Mouse (Mus musculus) midbrain, embryonic 10.5 days (tissue): ENCODE measurements at regions not wholly inside any gene's neighbourhood (a gene's known extent, or its start where the extent isn't known, plus 50 kb on each side); places are given as distances from the start of the nearest gene placed in this dataset.

Experiments used
- DNase-seq: peaks from one replicate; pipeline ENCODE4 v3.0.0-alpha.2; 2017; ENCODE audit warnings: low spot score
- H3K27ac ChIP-seq: fragments of 300-500 bp; sonication (generic); replicated peaks from 2 replicates; pipeline ENCODE4 v1.5.1; 2016; ENCODE audit warnings: mild to moderate bottlenecking
- H3K27me3 ChIP-seq: fragments of 300-500 bp; sonication (generic); 2 replicates; pipeline ENCODE4 v1.6.1; 2016; ENCODE audit warnings: low read depth, mild to moderate bottlenecking; ENCODE audit not compliant: poor library complexity, severe bottlenecking
- H3K36me3 ChIP-seq: fragments of 300-500 bp; sonication (generic); 2 replicates; pipeline ENCODE4 v1.6.1; 2016; ENCODE audit warnings: mild to moderate bottlenecking, moderate library complexity
- H3K4me1 ChIP-seq: fragments of 300-500 bp; sonication (generic); 2 replicates; pipeline ENCODE4 v1.6.1; 2016
- H3K4me3 ChIP-seq: fragments of 300-500 bp; sonication (generic); 2 replicates; pipeline ENCODE4 v1.5.1; 2016; ENCODE audit warnings: mild to moderate bottlenecking, moderate library complexity
- H3K9me3 ChIP-seq: fragments of 300-500 bp; sonication (generic); replicated peaks from 2 replicates; pipeline ENCODE4 v1.6.1; 2016; ENCODE audit warnings: mild to moderate bottlenecking
- WGBS: fragments of 180-500 bp; shearing (Covaris S2); methylation state at CpG from one replicate; pipeline ENCODE4 v1.1.7; 2016; 5-methylcytosine and 5-hydroxymethylcytosine counted together

DNA sequence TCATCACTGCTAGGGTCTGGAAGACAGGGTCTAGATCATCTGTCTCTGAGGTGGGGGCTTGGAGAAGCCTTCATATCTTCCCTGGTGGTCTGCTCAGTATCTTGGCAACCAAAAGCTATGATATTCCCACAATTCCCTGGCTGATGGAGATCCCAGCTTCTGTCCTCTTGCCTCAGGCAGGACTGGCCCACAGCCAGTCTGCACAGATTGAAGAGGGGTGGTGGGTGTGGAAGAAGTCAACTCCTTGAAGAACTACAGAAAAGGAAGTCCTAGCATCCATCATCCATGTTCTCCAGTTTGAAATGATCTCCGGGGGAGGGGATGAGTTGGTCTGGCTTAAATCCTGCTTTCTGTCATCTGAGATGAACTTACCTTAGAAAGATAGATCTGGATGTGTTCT is 134.8 kb downstream of the Trim29 start:
- WGBS: 94% methylated on average over 1 of the region's 1 CpGs
- no peak for DNase-seq
- Histone ChIP-seq H3K36me3 (no peaks in the 10 kb centered on the region), H3K27me3 (peaks cover 6% of the 10 kb centered on the region; the same call in 1 of the 2 replicates), H3K27ac (no peak overlapping the region), H3K9me3 (no peaks in the 10 kb centered on the region), H3K4me3 (no peak overlapping the region), H3K4me1 (peaks cover 5% of the 10 kb centered on the region; the same call in 1 of the 2 replicates)

GRCm38 (mm10) chr9:43447372-43447771 is 136.7 kb downstream of the Trim29 start:
- WGBS: 82% methylated on average over 7 of the region's 7 CpGs
- Histone ChIP-seq H3K36me3 (no peaks in the 10 kb centered on the region), H3K27ac (no peak overlapping the region), H3K9me3 (no peaks in the 10 kb centered on the region), H3K4me1 (peaks cover 5% of the 10 kb centered on the region; the same call in 1 of the 2 replicates), H3K4me3 (no peak overlapping the region), H3K27me3 (peaks cover 24% of the 10 kb centered on the region)
- DNase-seq: no peak

- Histone ChIP-seq H3K4me3 (no peak overlapping the region), H3K36me3 (no peaks in the 10 kb centered on the region), H3K4me1 (peaks cover 12% of the 10 kb centered on the region), H3K9me3 (no peaks in the 10 kb centered on the region), H3K27me3 (peaks cover 41% of the 10 kb centered on the region), H3K27ac (no peak overlapping the region)
- no peak for DNase-seq
- 78% methylated on average over 5 of the region's 5 CpGs for WGBS
Observed at GRCm38 (mm10) chr9:43448981-43449380, 138.3 kb downstream of the Trim29 start.

GRCm38 (mm10) chr9:43453953-43454582 is 143.4 kb downstream of the Trim29 start:
- Histone ChIP-seq H3K27me3 (peaks cover 70% of the 10 kb centered on the region), H3K27ac (no peak overlapping the region), H3K4me3 (no peak overlapping the region)

GRCm38 (mm10) chr9:43457736-43458135 is 147.1 kb downstream of the Trim29 start:
- no peak for DNase-seq
- Histone ChIP-seq H3K4me3 (no peak overlapping the region), H3K36me3 (no peaks in the 10 kb centered on the region), H3K9me3 (no peaks in the 10 kb centered on the region), H3K27me3 (peaks cover 46% of the 10 kb centered on the region), H3K4me1 (peaks cover 22% of the 10 kb centered on the region), H3K27ac (no peak overlapping the region)
- WGBS: 87% methylated on average over 2 of the region's 2 CpGs

More at GRCm38 (mm10) chr9:43453953-43454582, 143.4 kb downstream of the Trim29 start:
- 5% methylated on average over 14 of the region's 14 CpGs for WGBS
- H3K4me1 ChIP-seq: peaks cover 16% of the 10 kb centered on the region
- no peaks in the 10 kb centered on the region for H3K36me3 ChIP-seq
- no peak for DNase-seq
- H3K9me3 ChIP-seq: no peaks in the 10 kb centered on the region

DNA sequence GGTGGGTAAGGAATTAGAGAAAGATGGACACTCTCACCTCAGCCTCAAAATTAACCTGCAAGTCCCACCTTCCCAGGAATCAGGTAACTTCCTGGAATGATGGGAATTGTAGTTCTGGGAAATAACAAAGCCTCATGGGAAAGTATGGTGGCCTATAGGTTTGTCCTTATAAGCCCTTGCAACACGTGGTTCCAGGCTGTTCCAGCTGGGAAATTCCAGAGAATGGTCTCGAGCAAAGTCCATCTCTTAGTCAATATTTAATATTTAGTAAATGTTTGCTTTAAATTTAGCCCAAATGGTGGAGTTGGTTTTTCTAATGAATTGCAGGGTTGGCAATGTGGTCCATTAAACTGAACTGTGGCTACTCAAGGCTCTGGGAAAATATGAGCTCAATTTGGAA is 150.5 kb downstream of the Trim29 start:
- no peaks in the 10 kb centered on the region for H3K36me3 ChIP-seq
- H3K4me3 ChIP-seq: no peak overlapping the region
- H3K27me3 ChIP-seq: peaks cover 16% of the 10 kb centered on the region
- WGBS: 59% methylated on average over 2 of the region's 2 CpGs
- H3K27ac ChIP-seq: no peak overlapping the region
- peaks cover 14% of the 10 kb centered on the region; the same call in 1 of the 2 replicates for H3K4me1 ChIP-seq
- DNase-seq: no peak
- no peaks in the 10 kb centered on the region for H3K9me3 ChIP-seq

GRCm38 (mm10) chr9:43463445-43464090 is 152.9 kb downstream of the Trim29 start:
- Histone ChIP-seq H3K9me3 (no peaks in the 10 kb centered on the region), H3K27ac (no peak overlapping the region), H3K4me1 (peaks cover 28% of the 10 kb centered on the region), H3K4me3 (no peak overlapping the region), H3K36me3 (no peaks in the 10 kb centered on the region), H3K27me3 (0 out of 2 replicates have a peak, but pooled peaks cover 4% of the 10 kb centered on the region)
- DNase-seq: no peak
- WGBS: 88% methylated on average over 13 of the region's 13 CpGs

GRCm38 (mm10) chr9:43465129-43465528 is 154.5 kb downstream of the Trim29 start:
- H3K9me3 ChIP-seq: no peaks in the 10 kb centered on the region
- H3K4me3 ChIP-seq: no peak overlapping the region
- H3K36me3 ChIP-seq: no peaks in the 10 kb centered on the region
- DNase-seq: no peak
- H3K4me1 ChIP-seq: peaks cover 28% of the 10 kb centered on the region
- 57% methylated on average over 2 of the region's 2 CpGs for WGBS
- 0 out of 2 replicates have a peak, but pooled peaks cover 4% of the 10 kb centered on the region for H3K27me3 ChIP-seq
- no peak overlapping the region for H3K27ac ChIP-seq

GRCm38 (mm10) chr9:43465731-43466330 is 155.2 kb downstream of the Trim29 start:
- H3K9me3 ChIP-seq: no peaks in the 10 kb centered on the region
- H3K27ac ChIP-seq: no peak overlapping the region
- H3K4me3 ChIP-seq: no peak overlapping the region
- no peak for DNase-seq
- 0 out of 2 replicates have a peak, but pooled peaks cover 4% of the 10 kb centered on the region for H3K27me3 ChIP-seq
- H3K36me3 ChIP-seq: no peaks in the 10 kb centered on the region
- peaks cover 28% of the 10 kb centered on the region for H3K4me1 ChIP-seq
- WGBS: 72% methylated on average over 8 of the region's 8 CpGs

GRCm38 (mm10) chr9:43466883-43467282 is 156.2 kb downstream of the Trim29 start:
- Histone ChIP-seq H3K27me3 (0 out of 2 replicates have a peak, but pooled peaks cover 4% of the 10 kb centered on the region), H3K27ac (no peak overlapping the region), H3K4me1 (peaks cover 28% of the 10 kb centered on the region), H3K4me3 (no peak overlapping the region), H3K36me3 (no peaks in the 10 kb centered on the region), H3K9me3 (no peaks in the 10 kb centered on the region)
- WGBS: 60% methylated on average over 3 of the region's 3 CpGs
- no peak for DNase-seq

DNA sequence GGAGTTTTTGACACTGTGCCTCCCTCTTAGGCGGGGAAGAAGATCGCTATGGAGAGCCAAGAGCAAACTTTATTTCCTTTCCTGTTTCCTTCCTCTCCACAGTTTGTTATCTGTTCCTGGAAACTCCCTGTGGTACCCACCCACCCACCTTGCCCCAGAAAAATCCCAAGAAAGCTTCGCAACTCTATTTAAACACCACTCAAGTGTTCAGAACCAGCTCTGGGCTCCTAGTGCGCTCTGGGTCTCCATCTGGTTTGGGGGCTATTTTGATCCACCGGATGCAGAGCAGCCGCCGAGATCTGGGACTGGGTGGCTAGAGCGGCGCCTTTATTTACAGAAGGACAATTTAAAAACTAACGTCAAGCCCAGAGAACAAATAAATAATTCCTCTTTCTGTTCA is 158.6 kb downstream of the Trim29 start:
- Histone ChIP-seq H3K36me3 (no peaks in the 10 kb centered on the region), H3K9me3 (no peaks in the 10 kb centered on the region), H3K4me3 (no peak overlapping the region), H3K27ac (no peak overlapping the region), H3K4me1 (peaks cover 24% of the 10 kb centered on the region), H3K27me3 (0 out of 2 replicates have a peak, but pooled peaks cover 4% of the 10 kb centered on the region)
- WGBS: 88% methylated on average over 10 of the region's 10 CpGs
- no peak for DNase-seq

DNA sequence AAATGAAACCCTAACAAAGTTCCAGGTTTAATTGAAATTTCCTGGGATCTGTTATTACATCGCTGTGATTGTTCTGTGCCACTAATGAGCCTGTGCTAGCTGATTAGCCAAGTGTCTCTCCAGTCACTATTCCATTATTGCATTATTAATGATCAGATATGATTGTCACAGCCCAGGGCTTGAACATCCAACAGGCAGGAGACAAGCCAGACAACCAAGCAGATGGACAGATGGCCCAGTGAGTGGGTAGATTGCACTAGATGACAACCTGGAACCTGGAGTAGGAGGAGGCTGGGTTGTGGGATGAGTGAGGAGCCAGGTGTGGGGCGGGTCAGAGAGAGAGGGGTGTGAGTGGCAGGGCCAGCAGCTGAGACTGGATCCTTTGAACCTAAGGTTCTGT is 161.6 kb downstream of the Trim29 start:
- H3K4me1 ChIP-seq: peaks cover 15% of the 10 kb centered on the region
- DNase-seq: no peak
- H3K27me3 ChIP-seq: no peaks in the 10 kb centered on the region
- no peak overlapping the region for H3K27ac ChIP-seq
- no peaks in the 10 kb centered on the region for H3K9me3 ChIP-seq
- H3K4me3 ChIP-seq: no peak overlapping the region
- H3K36me3 ChIP-seq: no peaks in the 10 kb centered on the region
- WGBS: 78% methylated on average over 2 of the region's 2 CpGs

GRCm38 (mm10) chr9:43473164-43473563 is 162.5 kb downstream of the Trim29 start:
- H3K9me3 ChIP-seq: no peaks in the 10 kb centered on the region
- H3K36me3 ChIP-seq: no peaks in the 10 kb centered on the region
- no peak for DNase-seq
- peaks cover 11% of the 10 kb centered on the region for H3K4me1 ChIP-seq
- H3K4me3 ChIP-seq: no peak overlapping the region
- 85% methylated on average over 1 of the region's 1 CpGs for WGBS
- no peaks in the 10 kb centered on the region for H3K27me3 ChIP-seq
- H3K27ac ChIP-seq: no peak overlapping the region
